Mouse (Mus musculus): ENCODE results near the gene Col8a2.

DNA sequence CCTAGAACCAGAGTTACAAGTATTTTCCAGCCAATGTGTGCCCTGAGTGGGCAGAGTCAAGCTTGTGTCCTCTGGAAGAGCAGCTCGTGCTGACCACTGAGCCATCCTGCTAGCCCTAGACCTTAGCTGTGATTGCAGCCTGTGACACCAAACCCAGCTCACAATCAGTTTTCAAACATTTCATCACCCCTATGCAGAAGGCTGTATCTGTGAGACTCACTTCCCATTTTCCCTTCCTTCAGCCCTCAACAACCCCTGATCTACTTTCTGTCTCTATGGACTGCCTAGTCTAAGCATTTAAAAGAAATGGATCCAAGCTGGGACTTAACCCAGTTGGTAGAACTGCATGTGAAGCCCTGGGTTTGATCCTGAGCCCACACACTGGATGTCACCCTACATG, 18.8 kb downstream of the Col8a2 start:
- TF ChIP-seq MYOG (IDR thresholded peaks at IDR 0.05; ENCODE audit: control insufficient read depth, extremely low read depth, insufficient read length) = no peak
- TF ChIP-seq CTCF (IDR thresholded peaks at IDR 0.05; ENCODE audit: control insufficient read depth, insufficient read depth, insufficient read length) = no peak
- TF ChIP-seq MAX (IDR thresholded peaks at IDR 0.05) = no peak
- no peak for TF ChIP-seq USF1 (IDR thresholded peaks at IDR 0.05; ENCODE audit: low read depth)
